Mouse (Mus musculus) megakaryocyte, embryonic 14.5 days (primary cell): ENCODE measurements at regions not wholly inside any gene's neighbourhood (a gene's known extent, or its start where the extent isn't known, plus 50 kb on each side); places are given as distances from the start of the nearest gene placed in this dataset.

ENCODE experiments used
- FLI1 ChIP-seq: IDR thresholded peaks from 2 replicates; pipeline ENCODE4 v1.6.1; 2012; ENCODE audit warnings: low read length, inconsistent platforms, mixed read lengths
- GATA1 ChIP-seq: IDR thresholded peaks from 3 replicates; pipeline ENCODE4 v1.6.1; 2012; ENCODE audit warnings: mixed read lengths, low read length, inconsistent platforms, borderline replicate concordance

GRCm38 (mm10) chr16:74796303-74796653, 384.7 kb upstream of the Robo2 start:
- TF ChIP-seq GATA1, result no peak
- TF ChIP-seq FLI1, result no peak
